Mouse (Mus musculus) midbrain, postnatal 0 days (tissue): ENCODE results near the gene Trarg1. TPM values are rescaled to one million over a fixed set of nuclear protein-coding genes. Genes with fewer than 3 reads are reported as not detected.
A peak's percentile ranks its signal among the peaks of the same experiment; 100 is the strongest.

ENCODE experiments used
- ATAC-seq: fragments of 200-750 bp; cut with Nextera tagmentation; 2 replicates; pipeline ENCODE4 v1.8.0; 2017; ENCODE audit warnings: moderate number of reproducible peaks, mild to moderate bottlenecking, moderate TSS enrichment, moderate library complexity; ENCODE audit not compliant: low FRiP score
- DNase-seq: peaks from one replicate; pipeline ENCODE4 v3.0.0-alpha.2; 2015; ENCODE audit warnings: low spot score
- H3K27ac ChIP-seq: fragments of 300-500 bp; sonication (generic); 2 replicates; pipeline ENCODE4 v1.5.1; 2014; ENCODE audit warnings: low read depth, mild to moderate bottlenecking, low read length, mixed read lengths
- H3K27me3 ChIP-seq: fragments of 300-500 bp; sonication (generic); 2 replicates; pipeline ENCODE4 v1.6.1; 2014; ENCODE audit warnings: low read length, control low read depth, mixed read lengths; ENCODE audit not compliant: insufficient read depth
- H3K36me3 ChIP-seq: fragments of 300-500 bp; sonication (generic); 2 replicates; pipeline ENCODE4 v1.6.1; 2014; ENCODE audit warnings: low read length, control low read depth, mixed read lengths; ENCODE audit not compliant: insufficient read depth
- H3K4me1 ChIP-seq: fragments of 300-500 bp; sonication (generic); 2 replicates; pipeline ENCODE4 v1.6.1; 2014; ENCODE audit warnings: mild to moderate bottlenecking, control low read depth, antibody characterized with exemption, low read length, mixed read lengths; ENCODE audit not compliant: insufficient read depth
- H3K4me2 ChIP-seq: fragments of 300-500 bp; sonication (generic); 2 replicates; pipeline ENCODE4 v1.6.1; 2014; ENCODE audit warnings: low read depth, mild to moderate bottlenecking, low read length, mixed read lengths; ENCODE audit not compliant: poor library complexity, severe bottlenecking
- H3K4me3 ChIP-seq: fragments of 300-500 bp; sonication (generic); 2 replicates; pipeline ENCODE4 v1.5.1; 2014; ENCODE audit warnings: low read depth, mild to moderate bottlenecking, low read length, moderate library complexity
- H3K9ac ChIP-seq: fragments of 300-500 bp; sonication (generic); replicated peaks from 2 replicates; pipeline ENCODE4 v1.6.1; 2014; ENCODE audit warnings: mild to moderate bottlenecking, low read length, moderate library complexity, mixed read lengths; ENCODE audit not compliant: poor library complexity, severe bottlenecking
- H3K9me3 ChIP-seq: fragments of 300-500 bp; sonication (generic); 2 replicates; pipeline ENCODE4 v1.6.1; 2016; ENCODE audit warnings: low read length, control low read depth
- CTCF ChIP-seq: IDR thresholded peaks from 2 replicates; pipeline ENCODE4 v1.5.1; 2016; ENCODE audit warnings: antibody characterized with exemption, mild to moderate bottlenecking
- WGBS: fragments of 180-500 bp; shearing (Covaris S2); extraction: QIAGEN DNeasy Blood & Tissue Kit; methylation state at CpG from one replicate; pipeline ENCODE4 v1.1.7; 2014; 5-methylcytosine and 5-hydroxymethylcytosine counted together
- polyA plus RNA-seq: library from polyadenylated mRNA; unstranded; fragments of >200 nt; fragmentation: Nextera tagmentation; extraction: Ambion mirVana; gene quantifications from 2 replicates; pipeline ENCODE4 v1.2.1, GENCODE M21; 2015
- total RNA-seq: library from RNA; depleted of rRNA; stranded (reverse); fragments of >200 nt; gene quantifications from 2 replicates; pipeline ENCODE4 v1.2.3, GENCODE M21; 2014

Gene Trarg1
- total and polyA plus RNA-seq, 2 experiments from 2014 or later = 0.27 to 0.80 TPM

GRCm38 (mm10) chr11:76655106-76655505 is 24.5 kb upstream of the Trarg1 start:
- peak; percentile 85 for TF ChIP-seq CTCF
- Histone ChIP-seq H3K27me3 (no peaks in the 10 kb centered on the region), H3K36me3 (no peaks in the 10 kb centered on the region), H3K4me2 (no peak overlapping the region), H3K9ac (no peak overlapping the region), H3K27ac (no peak overlapping the region), H3K4me3 (no peak overlapping the region), H3K4me1 (no peaks in the 10 kb centered on the region), H3K9me3 (no peaks in the 10 kb centered on the region)
- 6% methylated on average over 10 of the region's 10 CpGs for WGBS
- peak; percentile 80 for DNase-seq
- no peak for ATAC-seq

- H3K9ac ChIP-seq = no peak overlapping the region
- 43% methylated on average over 4 of the region's 4 CpGs for WGBS
- no peak for TF ChIP-seq CTCF
- no peak for ATAC-seq
- no peak overlapping the region for H3K27ac ChIP-seq
- H3K4me2 ChIP-seq = no peak overlapping the region
- no peaks in the 10 kb centered on the region for H3K9me3 ChIP-seq
- no peaks in the 10 kb centered on the region for H3K27me3 ChIP-seq
- H3K4me3 ChIP-seq = no peak overlapping the region
- no peak for DNase-seq
- no peaks in the 10 kb centered on the region for H3K36me3 ChIP-seq
- H3K4me1 ChIP-seq = no peaks in the 10 kb centered on the region
These were observed 22.1 kb upstream of the Trarg1 start for GRCm38 (mm10) chr11:76657450-76657970.

- no peak overlapping the region for H3K4me2 ChIP-seq
- no peaks in the 10 kb centered on the region for H3K4me1 ChIP-seq
- no peaks in the 10 kb centered on the region for H3K27me3 ChIP-seq
- no peak overlapping the region for H3K27ac ChIP-seq
- H3K36me3 ChIP-seq = no peaks in the 10 kb centered on the region
- 73% methylated on average over 14 of the region's 14 CpGs for WGBS
- H3K4me3 ChIP-seq = no peak overlapping the region
- H3K9me3 ChIP-seq = no peaks in the 10 kb centered on the region
- ATAC-seq (no peak), DNase-seq (no peak)
- TF ChIP-seq CTCF = no peak
- no peak overlapping the region for H3K9ac ChIP-seq
These were observed 20.3 kb upstream of the Trarg1 start for GRCm38 (mm10) chr11:76659138-76659930.

GRCm38 (mm10) chr11:76661790-76662468 is 17.7 kb upstream of the Trarg1 start:
- Histone ChIP-seq H3K4me3 (no peak overlapping the region), H3K27me3 (no peaks in the 10 kb centered on the region), H3K4me2 (no peak overlapping the region), H3K36me3 (no peaks in the 10 kb centered on the region), H3K9me3 (no peaks in the 10 kb centered on the region), H3K27ac (no peak overlapping the region), H3K4me1 (no peaks in the 10 kb centered on the region), H3K9ac (no peak overlapping the region)
- no peak for ATAC-seq
- DNase-seq = no peak
- WGBS = 82% methylated on average over 7 of the region's 7 CpGs
- no peak for TF ChIP-seq CTCF

GRCm38 (mm10) chr11:76666002-76666649 is 13.5 kb upstream of the Trarg1 start:
- no peak for TF ChIP-seq CTCF
- Histone ChIP-seq H3K4me3 (peak overlapping the region; percentile 33), H3K4me1 (no peaks in the 10 kb centered on the region), H3K9ac (peak overlapping the region; percentile 50), H3K27me3 (peaks cover 15% of the 10 kb centered on the region), H3K9me3 (no peaks in the 10 kb centered on the region), H3K36me3 (no peaks in the 10 kb centered on the region), H3K4me2 (peak overlapping the region; percentile 51), H3K27ac (no peak overlapping the region)
- WGBS = 8% methylated on average over 35 of the region's 35 CpGs
- ATAC-seq = no peak
- DNase-seq = no peak
